16 mouse cellular contexts compared by ENCODE assay signal in the genomic region with DNA sequence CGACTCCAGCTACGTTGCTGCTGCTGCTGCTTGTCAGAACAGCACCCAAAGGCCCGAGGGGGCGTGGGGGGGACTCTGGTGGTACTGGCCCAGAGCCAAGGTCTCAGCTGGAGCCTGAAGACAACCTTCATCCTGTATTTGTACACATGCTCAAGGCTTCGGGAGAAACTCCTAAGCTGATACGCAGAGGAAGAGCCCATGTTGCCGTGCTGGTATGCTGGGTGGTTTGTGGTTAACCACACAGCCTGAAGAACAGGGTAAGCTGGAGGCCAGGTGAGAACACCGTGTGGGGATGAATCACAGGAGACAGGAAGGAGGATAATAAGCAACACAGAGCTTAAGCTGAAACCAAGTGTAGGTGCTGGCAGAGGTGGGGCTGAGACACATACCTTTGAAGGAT.
A peak's percentile ranks its signal among the peaks of the same experiment; 100 is the strongest.
DNase-seq lines count a peak whose midpoint lies in the region; ATAC-seq and TF ChIP-seq lines count a peak whose summit lies in the region.
"Had no signal": no experiment of that assay in that cellular context is flagged by ENCODE, and none has a peak within 500 bp of the region (broad histone marks: within the 10 kb centered on the region; RNA-seq: fewer than 3 reads in every experiment).

No protein-coding gene starts in this region.

- no peak overlapping the region for H3K4me2 ChIP-seq in forebrain, embryonic 15.5 days (replicated peaks)
- H3K4me2 ChIP-seq in forebrain, embryonic 11.5 days (ENCODE audit: low read depth, low read length, severe bottlenecking): no peak overlapping the region
- H3K4me2 ChIP-seq: heart, embryonic 15.5 days had no signal

- no peaks in the 10 kb centered on the region for H3K36me3 ChIP-seq in G1E (replicated peaks)
- no peaks in the 10 kb centered on the region for H3K36me3 ChIP-seq in forebrain, embryonic 15.5 days
- H3K36me3 ChIP-seq in forebrain, embryonic 11.5 days (ENCODE audit: control insufficient read depth, insufficient read depth, low read length): no peaks in the 10 kb centered on the region
- no peaks in the 10 kb centered on the region for H3K36me3 ChIP-seq in kidney, adult 2 months (ENCODE audit: control insufficient read depth, insufficient read depth, low read length)
- H3K36me3 ChIP-seq: heart, embryonic 15.5 days had no signal

- TF ChIP-seq CTCF in G1E (IDR thresholded peaks at IDR 0.05; ENCODE audit: low read depth, low read length): no peak
- TF ChIP-seq CTCF in kidney, adult 2 months (conservative IDR thresholded peaks at IDR 0.05; ENCODE audit: insufficient read depth, insufficient read length, low read depth, low read length): no peak

- H3K27ac ChIP-seq in forebrain, embryonic 15.5 days (replicated peaks): no peak overlapping the region
- no peak overlapping the region for H3K27ac ChIP-seq in forebrain, embryonic 11.5 days (ENCODE audit: low read depth, low read length)
- no peak overlapping the region for H3K27ac ChIP-seq in kidney, adult 2 months (ENCODE audit: insufficient read depth, low read depth, low read length)
- H3K27ac ChIP-seq: heart, embryonic 15.5 days had no signal

- peaks cover 23% of the 10 kb centered on the region for H3K27me3 ChIP-seq in G1E (ENCODE audit: insufficient read depth, low read length)
- no peaks in the 10 kb centered on the region for H3K27me3 ChIP-seq in forebrain, embryonic 15.5 days
- H3K27me3 ChIP-seq in forebrain, embryonic 11.5 days (ENCODE audit: control insufficient read depth, insufficient read depth, low read length): no peaks in the 10 kb centered on the region
- no peaks in the 10 kb centered on the region for H3K27me3 ChIP-seq in kidney, adult 2 months (replicated peaks; ENCODE audit: control insufficient read depth, insufficient read depth, low read length)

- no peaks in the 10 kb centered on the region for H3K9me3 ChIP-seq in G1E (replicated peaks)
- no peaks in the 10 kb centered on the region for H3K9me3 ChIP-seq in forebrain, embryonic 15.5 days
- no peaks in the 10 kb centered on the region for H3K9me3 ChIP-seq in forebrain, embryonic 11.5 days (ENCODE audit: control insufficient read depth, low read length)
- H3K9me3 ChIP-seq: heart, embryonic 15.5 days had no signal

- no peak overlapping the region for H3K9ac ChIP-seq in forebrain, embryonic 15.5 days (replicated peaks)
- no peak overlapping the region for H3K9ac ChIP-seq in forebrain, embryonic 11.5 days (ENCODE audit: low read length)
- H3K9ac ChIP-seq: heart, embryonic 15.5 days had no signal

- ATAC-seq in G1E (ENCODE audit: extremely low read depth, insufficient number of reproducible peaks, low FRiP score, poor library complexity, severe bottlenecking): 0 out of 2 replicates have a peak, but pooled peaks have one; percentile 10
- ATAC-seq in megakaryocyte progenitor cell, adult 5-6 weeks (replicated peaks; ENCODE audit: poor library complexity): peak; percentile 33; the same call in 1 of the 2 replicates
- no peak for ATAC-seq in forebrain, embryonic 15.5 days (replicated peaks)
- ATAC-seq in forebrain, embryonic 11.5 days (replicated peaks; ENCODE audit: low FRiP score): no peak
- ATAC-seq: Patski had no signal

- no peak for TF ChIP-seq POLR2A in kidney, adult 2 months (IDR thresholded peaks at IDR 0.05; ENCODE audit: low read depth, low read length)

- peak; percentile 47 for DNase-seq in ovary, postnatal 36 days (ENCODE audit: low spot score)
- no peak for DNase-seq in ovary, postnatal 14 days (ENCODE audit: low spot score)
- no peak for DNase-seq in G1E (ENCODE audit: low spot score)
- DNase-seq in thymus, postnatal 36 days: peak; percentile 87 to 92
- DNase-seq in forebrain, embryonic 11.5 days (ENCODE audit: low spot score): no peak
- no peak for DNase-seq in kidney, adult 2 months
- DNase-seq: cerebellum, postnatal 14 days; gastrocnemius, postnatal 10 days; kidney, adult 18-20 months; liver; right cerebral cortex, postnatal 25 days had no signal

- WGBS in forebrain, embryonic 15.5 days: 82% methylated on average over 8 of the region's 8 CpGs
- 90% methylated on average over 8 of the region's 8 CpGs for WGBS in forebrain, embryonic 11.5 days
- WGBS in kidney, adult 2 months: 72% methylated on average over 8 of the region's 8 CpGs

- H3K4me1 ChIP-seq in G1E (ENCODE audit: insufficient read depth, low read depth, low read length): peaks cover 59% of the 10 kb centered on the region
- no peaks in the 10 kb centered on the region for H3K4me1 ChIP-seq in forebrain, embryonic 15.5 days
- H3K4me1 ChIP-seq in forebrain, embryonic 11.5 days (replicated peaks; ENCODE audit: control insufficient read depth, insufficient read depth, low read length): 0 out of 2 replicates have a peak, but pooled peaks cover under 1% of the 10 kb centered on the region
- H3K4me1 ChIP-seq in kidney, adult 2 months (ENCODE audit: control insufficient read depth, insufficient read depth, low read length): no peaks in the 10 kb centered on the region

- peak overlapping the region; percentile 21; the same call in 1 of the 2 replicates for H3K4me3 ChIP-seq in G1E (ENCODE audit: low read depth, low read length)
- no peak overlapping the region for H3K4me3 ChIP-seq in forebrain, embryonic 15.5 days
- no peak overlapping the region for H3K4me3 ChIP-seq in forebrain, embryonic 11.5 days (ENCODE audit: low read depth, low read length)
- no peak overlapping the region for H3K4me3 ChIP-seq in kidney, adult 2 months (ENCODE audit: insufficient read depth, low read depth, low read length)
- H3K4me3 ChIP-seq: heart, embryonic 15.5 days; megakaryocyte, embryonic 14.5 days had no signal

Comparison
In these comparisons a context has a peak if more than half of its experiments do, and no peak if none do; other contexts are left out.
1. DNase-seq: peak in ovary, postnatal 36 days (single experiment) and thymus, postnatal 36 days (2 of 2); none in ovary, postnatal 14 days (single experiment), G1E (single experiment), forebrain, embryonic 11.5 days (single experiment) and kidney, adult 2 months (single experiment).
2. ATAC-seq: peak in G1E (single experiment) and megakaryocyte progenitor cell, adult 5-6 weeks (single experiment); none in forebrain, embryonic 15.5 days (single experiment) and forebrain, embryonic 11.5 days (single experiment).